Mouse (Mus musculus): ENCODE measurements around the gene Ern2.

DNA sequence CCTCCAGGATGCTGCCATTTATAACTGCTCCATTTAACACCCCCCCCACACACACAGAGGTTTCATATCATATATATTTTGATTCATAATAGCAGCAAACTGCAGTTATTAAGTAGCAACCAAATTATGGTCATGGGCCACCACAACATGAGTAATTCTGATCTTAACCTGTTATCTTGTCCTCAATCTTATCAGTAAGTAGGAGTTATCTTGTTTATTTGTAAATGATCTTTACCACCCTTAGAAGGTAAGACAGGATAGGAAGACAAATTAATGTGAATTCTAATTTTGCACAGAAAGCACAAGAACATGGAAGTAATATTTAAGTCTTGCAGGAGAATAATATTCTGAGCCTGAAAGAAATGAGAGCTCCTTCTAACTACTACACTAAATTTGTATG, 54.2 kb downstream of the Ern2 start:
- TF ChIP-seq TAL1 (IDR thresholded peaks at IDR 0.05; ENCODE audit: low read length) (no peak), GATA1 (IDR thresholded peaks at IDR 0.05; ENCODE audit: low read length) (peak; percentile 55; the same call in 1 of the 2 replicates)
